Mouse (Mus musculus) midbrain, embryonic 11.5 days (tissue): ENCODE measurements around the gene Ndufs7. TPM values are rescaled to one million over a fixed set of nuclear protein-coding genes. Genes with fewer than 3 reads are reported as not detected.
A peak's percentile ranks its signal among the peaks of the same experiment; 100 is the strongest.

Experiments
- ATAC-seq: fragments of 200-750 bp; cut with Nextera tagmentation; 2 replicates; pipeline ENCODE4 v1.8.0; 2017; ENCODE audit warnings: moderate TSS enrichment, moderate library complexity; ENCODE audit not compliant: low FRiP score
- DNase-seq: peaks from one replicate; pipeline ENCODE4 v3.0.0; 2015; ENCODE audit warnings: low spot score; ENCODE audit errors: missing footprints
- H3K27ac ChIP-seq: fragments of 300-500 bp; sonication (generic); 2 replicates; pipeline ENCODE4 v1.5.1; 2014; ENCODE audit warnings: low read depth, low read length
- H3K27me3 ChIP-seq: fragments of 300-500 bp; sonication (generic); 2 replicates; pipeline ENCODE4 v1.6.1; 2014; ENCODE audit warnings: mild to moderate bottlenecking, low read length, moderate library complexity, mixed read lengths; ENCODE audit not compliant: control insufficient read depth, insufficient read depth
- H3K36me3 ChIP-seq: fragments of 300-500 bp; sonication (generic); 2 replicates; pipeline ENCODE4 v1.6.1; 2014; ENCODE audit warnings: mild to moderate bottlenecking, low read length, moderate library complexity, mixed read lengths; ENCODE audit not compliant: control insufficient read depth, insufficient read depth
- H3K4me1 ChIP-seq: fragments of 300-500 bp; sonication (generic); 2 replicates; pipeline ENCODE4 v1.6.1; 2014; ENCODE audit warnings: low read length; ENCODE audit not compliant: control insufficient read depth, insufficient read depth
- H3K4me2 ChIP-seq: fragments of 300-500 bp; sonication (generic); 2 replicates; pipeline ENCODE4 v1.6.1; 2014; ENCODE audit warnings: mild to moderate bottlenecking, moderate library complexity
- H3K4me3 ChIP-seq: fragments of 300-500 bp; sonication (generic); 2 replicates; pipeline ENCODE4 v1.5.1; 2014; ENCODE audit warnings: low read depth, low read length
- H3K9ac ChIP-seq: fragments of 300-500 bp; sonication (generic); 2 replicates; pipeline ENCODE4 v1.6.1; 2014; ENCODE audit warnings: low read length
- H3K9me3 ChIP-seq: fragments of 300-500 bp; sonication (generic); 2 replicates; pipeline ENCODE4 v1.6.1; 2016; ENCODE audit warnings: low read length; ENCODE audit not compliant: control insufficient read depth
- WGBS: fragments of 180-500 bp; shearing (Covaris S2); extraction: QIAGEN DNeasy Blood & Tissue Kit; methylation state at CpG from one replicate; pipeline ENCODE4 v1.1.7; 2014; 5-methylcytosine and 5-hydroxymethylcytosine counted together
- polyA plus RNA-seq: library from polyadenylated mRNA; unstranded; fragments of >200 nt; fragmentation: Nextera tagmentation; extraction: Ambion mirVana; gene quantifications from 2 replicates; pipeline ENCODE4 v1.2.1, GENCODE M21; 2014

Gene Ndufs7
- 209 and 229 TPM in 2 replicates for polyA plus RNA-seq

DNA sequence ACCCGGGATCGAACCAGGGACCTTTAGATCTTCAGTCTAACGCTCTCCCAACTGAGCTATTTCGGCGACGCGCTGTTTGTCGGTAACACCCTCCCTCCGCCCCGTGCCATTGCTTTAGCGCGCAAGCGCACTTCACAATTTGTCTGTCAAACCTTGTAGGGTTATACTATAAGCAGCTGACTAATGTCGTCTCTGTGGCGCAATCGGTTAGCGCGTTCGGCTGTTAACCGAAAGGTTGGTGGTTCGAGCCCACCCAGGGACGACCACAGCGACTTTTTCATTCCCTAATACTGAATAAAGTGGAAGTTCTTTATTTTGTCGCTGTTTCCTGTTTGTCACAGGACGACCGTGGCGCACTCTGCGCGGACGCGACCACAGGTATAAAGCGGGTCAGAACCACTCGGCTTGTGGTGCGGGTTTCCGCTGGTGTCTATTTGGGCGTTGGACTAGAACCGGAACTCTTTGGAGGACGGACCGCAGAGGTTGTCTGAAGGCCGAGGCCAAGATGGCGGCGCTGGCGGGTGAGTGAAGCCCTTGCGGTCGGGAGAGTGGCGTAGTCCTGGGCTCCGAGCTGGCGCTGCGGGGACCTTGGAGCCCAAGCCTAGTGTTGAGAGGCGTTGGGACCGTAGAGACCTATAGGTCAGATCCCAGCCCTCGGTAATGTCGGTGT, at the start of gene Ndufs7:
TSS of gene Ndufs7 (plus strand) at position 151 of the 670 bp plus-strand sequence.
- Histone ChIP-seq H3K36me3 (peaks cover 2% of the 10 kb centered on the region), H3K4me2 (peak within 1 kb of the TSS; percentile 63), H3K4me1 (peaks cover 15% of the 10 kb centered on the region), H3K27me3 (no peaks in the 10 kb centered on the region), H3K4me3 (peak within 1 kb of the TSS; percentile 58), H3K9me3 (no peaks in the 10 kb centered on the region), H3K9ac (peak within 1 kb of the TSS; percentile 64), H3K27ac (peak within 1 kb of the TSS; percentile 37)
- WGBS, result under 1% methylated on average over 53 of the region's 53 CpGs
- DNase-seq (peak; percentile 99), ATAC-seq (peak; percentile 79)

- Histone ChIP-seq H3K4me2 (no peak overlapping the region), H3K36me3 (no peaks in the 10 kb centered on the region), H3K9ac (peak overlapping the region; percentile 21; the same call in 1 of the 2 replicates), H3K27ac (peak overlapping the region; percentile 64), H3K4me1 (peaks cover 41% of the 10 kb centered on the region), H3K27me3 (no peaks in the 10 kb centered on the region; the same call in 1 of the 2 replicates), H3K9me3 (no peaks in the 10 kb centered on the region), H3K4me3 (no peak overlapping the region)
- peak; percentile 62 for ATAC-seq
- 59% methylated on average over 3 of the region's 3 CpGs for WGBS
- DNase-seq, result peak; percentile 96
Observed at GRCm38 (mm10) chr10:80199440-80200008, 49.4 kb upstream of the Ndufs7 start.

GRCm38 (mm10) chr10:80200485-80200884, 48.4 kb upstream of the Ndufs7 start:
- 45% methylated on average over 6 of the region's 6 CpGs for WGBS

DNA sequence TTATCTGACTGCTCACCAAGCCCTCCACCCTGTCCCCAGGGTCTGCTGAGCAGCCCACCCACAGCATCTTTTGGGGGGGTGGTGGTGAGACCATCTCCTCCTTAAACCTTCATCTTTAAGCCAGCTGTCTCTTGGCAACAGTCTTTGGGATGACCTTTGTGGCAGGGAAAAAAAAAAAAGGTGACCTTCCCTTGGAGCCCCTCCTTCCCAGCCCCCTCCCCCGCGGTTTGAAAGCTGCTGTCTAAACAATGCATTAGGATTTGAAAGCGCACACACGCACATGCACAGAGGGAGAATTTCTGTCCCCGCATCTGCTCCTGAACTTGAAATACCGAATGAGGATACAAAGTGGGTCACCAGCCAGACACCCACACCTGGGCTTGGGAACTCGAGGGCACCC, 44.9 kb upstream of the Ndufs7 start:
- 5% methylated on average over 7 of the region's 7 CpGs for WGBS
- Histone ChIP-seq H3K4me1 (peaks cover 36% of the 10 kb centered on the region), H3K27ac (peak overlapping the region; percentile 71)

More at GRCm38 (mm10) chr10:80200485-80200884, 48.4 kb upstream of the Ndufs7 start:
- no peaks in the 10 kb centered on the region for H3K9me3 ChIP-seq
- peak overlapping the region; percentile 15 for H3K4me2 ChIP-seq
- no peaks in the 10 kb centered on the region; the same call in 1 of the 2 replicates for H3K27me3 ChIP-seq
- H3K4me1 ChIP-seq, result peaks cover 36% of the 10 kb centered on the region
- ATAC-seq (no peak), DNase-seq (peak; percentile 91)
- H3K4me3 ChIP-seq, result no peak overlapping the region
- H3K9ac ChIP-seq, result peak overlapping the region; percentile 6; the same call in 1 of the 2 replicates
- no peaks in the 10 kb centered on the region for H3K36me3 ChIP-seq
- H3K27ac ChIP-seq, result peak overlapping the region; percentile 64

DNA sequence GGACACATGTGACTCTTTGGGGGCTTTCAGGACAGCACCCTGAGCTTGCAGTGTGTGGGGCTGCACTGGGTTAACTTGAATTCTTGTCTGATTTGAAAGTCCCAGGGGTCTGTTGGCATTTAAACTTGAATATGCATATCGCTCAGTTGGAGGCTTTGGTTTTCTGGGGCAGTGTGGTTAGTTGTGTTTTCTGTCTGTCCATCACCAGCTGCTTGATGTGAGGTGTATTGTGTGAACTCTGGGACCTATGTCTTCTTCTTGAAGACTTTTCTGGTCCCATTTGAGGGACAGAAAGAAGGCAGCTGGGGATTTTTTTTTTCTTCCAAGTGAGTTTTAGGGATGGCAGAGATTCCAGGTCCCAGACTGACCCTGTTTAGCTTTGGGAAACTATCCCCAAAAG, 41.7 kb upstream of the Ndufs7 start:
- peak overlapping the region; percentile 40; the same call in 1 of the 2 replicates for H3K4me2 ChIP-seq
- H3K9ac ChIP-seq, result peak overlapping the region; percentile 29; the same call in 1 of the 2 replicates
- WGBS, result 41% methylated on average over 1 of the region's 1 CpGs
- ATAC-seq, result no peak
- H3K4me1 ChIP-seq, result peaks cover 34% of the 10 kb centered on the region
- DNase-seq, result peak; percentile 92
- H3K36me3 ChIP-seq, result no peaks in the 10 kb centered on the region
- no peak overlapping the region for H3K4me3 ChIP-seq
- no peaks in the 10 kb centered on the region for H3K27me3 ChIP-seq
- peak overlapping the region; percentile 75 for H3K27ac ChIP-seq
- no peaks in the 10 kb centered on the region for H3K9me3 ChIP-seq

More for the DNA sequence above, 44.9 kb upstream of the Ndufs7 start:
- H3K4me2 ChIP-seq, result no peak overlapping the region
- H3K4me3 ChIP-seq, result no peak overlapping the region
- DNase-seq, result peak; percentile 92
- H3K9me3 ChIP-seq, result no peaks in the 10 kb centered on the region
- H3K36me3 ChIP-seq, result no peaks in the 10 kb centered on the region
- peak overlapping the region; percentile 36; the same call in 1 of the 2 replicates for H3K9ac ChIP-seq
- 0 out of 2 replicates have a peak, but pooled peaks have one; percentile 8 for ATAC-seq
- H3K27me3 ChIP-seq, result no peaks in the 10 kb centered on the region

DNA sequence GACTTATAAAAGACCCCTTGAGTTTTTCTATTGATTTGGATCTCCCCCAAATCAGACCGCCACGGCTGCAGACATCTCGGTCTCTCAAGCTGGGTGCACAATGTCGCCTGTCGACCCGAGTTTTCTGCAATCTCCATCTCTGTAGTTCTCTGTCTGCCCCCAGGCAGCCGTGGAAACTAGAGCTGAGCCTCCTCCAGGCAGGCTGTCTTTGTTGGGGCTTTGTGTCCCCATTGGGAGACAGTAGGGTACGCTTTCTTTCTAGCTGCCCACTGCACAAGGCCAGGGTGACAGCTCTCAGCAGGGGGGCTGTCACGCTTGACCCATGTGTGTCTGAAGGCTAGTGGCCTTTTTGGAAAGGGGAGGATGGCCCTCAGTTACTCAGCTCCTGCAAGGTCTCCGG, 41.2 kb upstream of the Ndufs7 start:
- Histone ChIP-seq H3K27ac (peak overlapping the region; percentile 75), H3K4me1 (peaks cover 34% of the 10 kb centered on the region), H3K36me3 (no peaks in the 10 kb centered on the region), H3K9ac (peak overlapping the region; percentile 29; the same call in 1 of the 2 replicates), H3K4me3 (peak overlapping the region; percentile 24; the same call in 1 of the 2 replicates), H3K27me3 (no peaks in the 10 kb centered on the region), H3K4me2 (peak overlapping the region; percentile 40; the same call in 1 of the 2 replicates), H3K9me3 (no peaks in the 10 kb centered on the region)
- WGBS, result 25% methylated on average over 10 of the region's 10 CpGs
- peak; percentile 70 for ATAC-seq
- DNase-seq, result peak; percentile 92

GRCm38 (mm10) chr10:80208248-80208647, 40.7 kb upstream of the Ndufs7 start:
- 61% methylated on average over 4 of the region's 4 CpGs for WGBS
- no peaks in the 10 kb centered on the region for H3K27me3 ChIP-seq
- ATAC-seq (no peak; the same call in 1 of the 2 replicates), DNase-seq (peak; percentile 90)
- no peaks in the 10 kb centered on the region for H3K9me3 ChIP-seq
- H3K36me3 ChIP-seq, result no peaks in the 10 kb centered on the region
- H3K4me3 ChIP-seq, result peak overlapping the region; percentile 24
- peak overlapping the region; percentile 75 for H3K27ac ChIP-seq
- H3K9ac ChIP-seq, result peak overlapping the region; percentile 55
- H3K4me1 ChIP-seq, result peaks cover 34% of the 10 kb centered on the region
- H3K4me2 ChIP-seq, result peak overlapping the region; percentile 40

- peak; percentile 47 for ATAC-seq
- H3K4me3 ChIP-seq, result peak overlapping the region; percentile 24
- peak; percentile 94 for DNase-seq
- H3K27ac ChIP-seq, result peak overlapping the region; percentile 75
- no peaks in the 10 kb centered on the region for H3K36me3 ChIP-seq
- no peaks in the 10 kb centered on the region for H3K27me3 ChIP-seq
- 4% methylated on average over 24 of the region's 24 CpGs for WGBS
- no peaks in the 10 kb centered on the region for H3K9me3 ChIP-seq
- peaks cover 31% of the 10 kb centered on the region for H3K4me1 ChIP-seq
- peak overlapping the region; percentile 55 for H3K9ac ChIP-seq
- H3K4me2 ChIP-seq, result peak overlapping the region; percentile 40
Observed at GRCm38 (mm10) chr10:80208841-80209371, 40.0 kb upstream of the Ndufs7 start.
